Mouse (Mus musculus) left cerebral cortex, postnatal 14 days (tissue): Measurements from ENCODE around the gene Col9a2. TPM values are rescaled to one million over a fixed set of nuclear protein-coding genes. Genes with fewer than 3 reads are reported as not detected.

Source experiments
- DNase-seq, 2 experiments: peaks; one replicate each; pipeline ENCODE4 v3.0.0; 2021 to 2022; ENCODE audit warnings: low spot score in 2 of 2, mixed read lengths in 1 of 2
- intact Hi-C: fragments of 180-260 bp; cut with DNase I; formaldehyde crosslinking; loops from one replicate; pipeline ENCODE4 v1.15.1; 2025
- total RNA-seq, 2 experiments: library from RNA; stranded (reverse); gene quantifications; 2 replicates each; pipeline ENCODE4 v1.2.3; 2021

Col9a2 gene
- total RNA-seq, 2 experiments from 2014 or later: 10.2 to 12.7 TPM

DNA sequence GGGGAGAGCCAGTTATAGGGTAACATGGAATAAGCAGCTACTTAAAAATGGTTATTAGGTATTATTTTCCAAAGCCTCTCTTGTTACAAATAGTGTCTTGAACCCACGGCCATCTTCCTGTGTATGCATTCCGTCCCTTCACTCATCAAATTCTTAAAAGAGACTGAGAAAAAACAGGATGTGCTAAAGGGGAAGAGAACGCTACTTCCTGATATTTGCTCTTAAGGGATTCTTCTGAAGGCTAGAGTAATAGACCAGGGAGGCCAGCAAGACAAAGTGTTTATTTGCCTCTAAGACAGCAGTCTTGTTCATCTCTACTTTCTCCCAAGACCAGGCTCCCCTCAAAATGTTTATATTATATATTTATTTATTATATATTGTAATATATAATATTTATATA is 20.9 kb upstream of the Col9a2 start:
- intact Hi-C loops: no loop called here
- DNase-seq: no peak

DNA sequence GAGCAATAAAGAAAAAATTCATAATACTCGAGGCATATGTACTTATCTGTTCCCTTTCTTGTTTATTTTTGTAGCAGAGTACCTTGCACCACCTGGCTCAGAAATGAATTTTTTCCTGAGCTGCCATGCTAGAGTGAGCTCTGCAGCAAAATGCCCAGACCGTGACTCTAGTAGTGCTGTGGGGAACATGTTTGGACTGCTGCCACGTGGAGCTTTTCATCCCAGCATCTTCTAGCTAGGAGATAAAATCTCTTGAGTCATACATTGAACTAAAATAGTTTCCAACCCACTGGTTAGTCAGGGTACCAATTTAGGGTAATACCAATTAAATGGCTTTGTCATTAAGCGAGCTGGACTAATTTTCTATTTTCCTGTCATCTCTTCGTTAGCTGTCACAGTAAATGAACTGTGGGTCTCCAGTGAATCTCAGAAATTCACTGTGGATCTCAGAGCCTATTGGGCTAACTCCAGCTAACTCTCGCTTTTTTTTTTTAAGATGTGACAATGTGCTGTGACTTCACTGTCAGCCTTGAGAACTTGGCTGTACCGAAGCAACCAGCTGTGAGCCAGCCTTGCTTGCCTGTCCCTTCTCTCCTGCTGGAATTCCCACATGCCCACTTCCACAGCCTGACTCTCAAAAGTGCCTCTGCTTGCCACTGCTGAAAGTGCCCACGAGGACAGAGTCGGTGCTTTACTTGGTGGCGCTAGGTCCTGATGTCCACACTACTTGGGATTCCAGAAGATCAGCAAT is 19.0 kb upstream of the Col9a2 start:
- DNase-seq: peak in 1 of 2 experiments; percentile 53
- intact Hi-C loops: loop anchor here (10.0 kb wide), 1 partner anchor 215 kb away; no protein-coding TSS in a partner anchor

DNA sequence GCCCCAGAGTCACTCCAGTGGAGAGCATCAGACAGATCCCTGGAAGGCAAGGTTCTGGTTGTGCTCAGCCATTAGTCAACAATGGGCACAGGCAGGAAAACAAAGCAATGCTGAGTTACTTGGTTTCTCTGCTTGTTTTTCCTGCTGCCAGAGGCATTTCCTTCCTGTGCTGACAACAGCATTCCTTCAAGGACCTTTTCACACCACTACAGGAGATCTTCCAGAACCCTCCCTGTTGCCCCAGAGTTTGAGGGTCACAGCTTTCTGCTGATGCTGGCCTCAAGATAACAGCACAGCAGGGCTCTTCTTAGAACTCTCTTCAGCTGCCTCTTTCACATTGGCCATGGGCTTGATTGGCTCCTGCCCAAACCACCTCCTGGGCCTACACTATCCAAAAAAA is 17.3 kb upstream of the Col9a2 start:
- no peak for DNase-seq
- intact Hi-C loops: loop anchor here (10.0 kb wide), 1 partner anchor 213 kb away; no protein-coding TSS in a partner anchor

DNA sequence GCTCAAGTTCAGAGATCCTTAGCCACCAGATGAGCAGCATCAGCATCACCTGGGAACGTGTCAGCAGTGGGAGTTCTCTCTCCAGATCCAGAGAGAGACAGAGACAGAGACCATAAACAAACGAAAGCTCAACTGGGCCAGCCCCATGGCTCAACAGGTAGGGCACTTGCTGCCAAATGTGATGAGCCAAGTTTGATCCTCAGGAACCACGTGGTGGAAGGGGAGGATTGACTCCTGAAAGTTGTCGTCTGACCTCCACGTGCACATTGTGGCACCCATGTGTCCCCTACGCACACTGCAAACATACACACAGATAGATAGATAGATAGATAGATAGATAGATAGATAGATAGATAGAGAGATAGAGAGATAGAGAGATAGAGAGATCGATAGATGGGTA is 15.7 kb upstream of the Col9a2 start:
- DNase-seq: no peak
- intact Hi-C loops: loop anchor here (10.0 kb wide), 1 partner anchor 211 kb away; no protein-coding TSS in a partner anchor

GRCm38 (mm10) chr4:121023941-121024340 is 15.2 kb upstream of the Col9a2 start:
- no peak for DNase-seq
- intact Hi-C loops: loop anchor here (10.0 kb wide), 1 partner anchor 211 kb away; no protein-coding TSS in a partner anchor

- intact Hi-C loops: loop anchor here (10.0 kb wide), 1 partner anchor 209 kb away; no protein-coding TSS in a partner anchor
- DNase-seq: no peak
Observed at GRCm38 (mm10) chr4:121025681-121026080, 13.5 kb upstream of the Col9a2 start.

DNA sequence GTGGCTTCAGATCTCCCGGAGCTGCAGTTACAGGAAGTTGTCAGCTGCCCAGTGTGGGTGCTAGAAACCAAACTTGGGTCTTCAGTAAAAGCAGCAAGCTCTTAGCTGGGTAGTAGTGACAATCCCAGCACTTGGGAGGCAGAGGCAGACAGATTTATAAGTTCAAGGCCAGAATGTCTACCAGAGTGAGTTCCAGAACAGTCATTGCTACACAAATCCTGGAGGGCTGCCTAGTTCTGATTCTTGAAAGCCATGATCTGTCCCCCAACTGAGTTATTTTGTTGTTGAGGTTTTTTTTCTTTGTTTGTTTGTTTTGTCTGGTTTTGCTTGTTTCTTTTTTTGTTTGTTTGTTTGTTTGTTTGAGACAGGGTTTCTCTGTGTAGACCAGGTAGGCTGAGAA is 11.0 kb upstream of the Col9a2 start:
- no peak for DNase-seq
- intact Hi-C loops: loop anchor here (2.0 to 10.0 kb wide), 2 partner anchors 39 to 207 kb away; no protein-coding TSS in a partner anchor

DNA sequence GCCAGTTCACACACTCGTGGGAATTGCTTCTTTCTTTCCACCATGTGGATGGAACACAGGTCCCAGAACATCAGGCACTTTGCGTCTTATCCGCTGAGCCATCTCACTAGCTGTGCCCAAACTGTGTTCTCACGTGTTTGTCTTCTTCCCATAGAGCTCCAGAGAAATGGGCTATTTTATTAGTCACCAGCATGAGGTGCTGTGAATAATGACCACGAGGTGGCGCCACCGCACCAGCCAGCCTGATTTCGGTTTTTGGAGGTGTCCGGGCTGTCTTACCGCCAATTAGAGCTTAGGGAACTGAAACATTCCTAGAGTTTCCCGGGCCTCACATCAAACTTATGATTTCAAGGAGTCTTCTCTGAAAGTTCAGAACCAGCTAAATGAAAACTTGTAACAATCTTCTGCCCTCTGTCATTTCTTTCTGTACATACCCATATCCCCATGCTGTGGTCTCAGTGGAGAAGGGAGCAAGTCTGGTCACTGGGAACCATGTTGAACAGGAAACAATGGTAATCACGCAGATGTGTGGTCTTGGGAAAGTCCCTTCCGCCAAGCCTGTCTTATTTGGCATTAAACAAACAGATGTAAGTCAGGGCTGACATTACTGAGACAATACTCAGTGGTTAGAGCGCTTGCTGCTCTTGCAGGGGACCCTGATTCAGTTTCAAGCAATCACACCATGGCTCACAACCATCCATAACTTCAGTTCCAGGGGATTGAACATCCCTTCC is 10.4 kb upstream of the Col9a2 start:
- peak; percentile 58 to 64 for DNase-seq
- intact Hi-C loops: loop anchor here (2.0 to 10.0 kb wide), 2 partner anchors 40 to 206 kb away; no protein-coding TSS in a partner anchor

GRCm38 (mm10) chr4:121029632-121030031 is 9.6 kb upstream of the Col9a2 start:
- intact Hi-C loops: loop anchor here (2.0 to 10.0 kb wide), 2 partner anchors 41 to 205 kb away; no protein-coding TSS in a partner anchor
- no peak for DNase-seq

DNA sequence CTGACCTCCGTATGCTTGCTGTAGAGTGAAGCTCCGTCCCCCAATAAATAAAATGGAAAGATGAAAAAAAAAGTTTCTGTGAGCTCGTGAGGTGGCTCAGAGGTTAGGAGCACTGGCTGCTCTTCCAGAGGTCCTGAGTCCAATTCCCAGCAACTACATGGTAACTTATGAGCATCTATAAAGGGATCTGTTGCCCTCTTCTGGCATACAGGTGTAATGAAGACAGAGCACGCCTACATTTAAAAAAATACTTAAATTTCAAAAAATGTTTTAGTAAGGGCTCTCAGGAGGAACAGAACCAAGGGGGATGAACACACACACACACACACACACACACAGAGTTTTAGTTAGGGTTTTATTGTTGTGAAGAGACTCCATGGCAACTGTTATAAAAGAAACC is 7.7 kb upstream of the Col9a2 start:
- DNase-seq: no peak
- intact Hi-C loops: no loop called here

- intact Hi-C loops: no loop called here
- no peak for DNase-seq
Observed at GRCm38 (mm10) chr4:121033006-121033405, 6.2 kb upstream of the Col9a2 start.

- no peak for DNase-seq
- intact Hi-C loops: no loop called here
Observed at GRCm38 (mm10) chr4:121040323-121040722, 1.1 kb downstream of the Col9a2 start.

DNA sequence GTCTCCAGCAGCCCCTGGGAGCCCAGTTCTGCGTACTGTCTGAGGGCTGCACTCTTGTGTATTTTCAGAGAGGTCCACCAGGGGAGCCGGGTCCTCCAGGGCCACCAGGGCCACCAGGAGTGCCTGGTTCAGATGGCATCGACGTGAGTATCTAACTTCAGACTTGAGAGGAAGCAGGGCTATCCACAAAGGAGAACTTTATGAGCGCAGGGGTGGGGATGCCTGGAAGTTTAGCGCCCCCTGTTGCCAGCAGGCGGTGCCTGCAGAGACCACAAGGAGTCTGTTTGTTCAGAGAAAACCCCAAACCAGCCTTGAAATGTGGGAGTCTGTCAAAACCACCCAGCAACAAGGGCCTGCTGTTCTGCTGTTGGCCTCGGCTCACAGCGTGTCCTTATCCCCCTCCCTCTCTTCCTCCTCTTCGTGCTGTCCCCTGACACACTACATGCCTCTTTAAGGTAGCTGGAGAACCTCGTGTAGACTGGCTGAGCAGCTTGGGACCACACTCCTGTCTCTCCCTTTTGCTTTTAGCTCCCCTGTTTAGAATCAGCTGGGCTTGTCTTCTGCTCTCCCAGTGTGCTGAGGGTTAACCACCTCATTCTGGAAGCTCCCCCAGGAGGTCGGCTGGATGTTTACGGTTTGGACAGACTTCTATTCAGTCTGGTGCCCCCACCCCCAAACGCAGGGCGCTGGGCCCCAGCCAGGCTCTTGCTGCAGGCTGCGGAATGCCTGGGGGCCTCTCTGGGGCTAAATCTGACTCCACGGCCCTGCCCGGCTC is 1.9 kb downstream of the Col9a2 start:
- intact Hi-C loops: no loop called here
- DNase-seq: peak; percentile 74 to 91

GRCm38 (mm10) chr4:121042472-121042871 is 3.3 kb downstream of the Col9a2 start:
- DNase-seq: no peak
- intact Hi-C loops: no loop called here

DNA sequence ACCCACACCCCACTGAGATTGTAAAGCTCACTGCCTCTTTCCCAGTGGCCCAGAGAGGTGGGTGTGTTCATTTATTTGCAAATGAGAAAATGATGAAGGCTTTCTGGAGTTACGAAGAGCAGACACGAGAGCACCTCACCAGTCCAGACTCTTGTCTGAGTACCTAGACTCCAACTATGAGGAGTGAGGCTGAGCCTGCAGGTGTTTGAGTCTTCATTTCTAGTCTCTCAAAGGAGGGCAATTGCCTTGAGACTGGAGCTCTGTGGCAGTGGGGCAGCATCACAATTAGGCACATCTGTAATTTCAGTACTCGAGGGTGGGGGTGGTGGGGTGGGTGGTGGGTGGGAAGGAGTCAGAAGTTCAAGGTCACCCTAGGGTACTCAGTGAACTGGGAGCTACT is 3.8 kb downstream of the Col9a2 start:
- DNase-seq: no peak
- intact Hi-C loops: no loop called here

- intact Hi-C loops: no loop called here
- DNase-seq: no peak
Observed at GRCm38 (mm10) chr4:121051863-121052262, 12.7 kb downstream of the Col9a2 start.

GRCm38 (mm10) chr4:121052454-121053323 is 13.5 kb downstream of the Col9a2 start:
- intact Hi-C loops: no loop called here
- DNase-seq: peak in 1 of 2 experiments; percentile 37

DNA sequence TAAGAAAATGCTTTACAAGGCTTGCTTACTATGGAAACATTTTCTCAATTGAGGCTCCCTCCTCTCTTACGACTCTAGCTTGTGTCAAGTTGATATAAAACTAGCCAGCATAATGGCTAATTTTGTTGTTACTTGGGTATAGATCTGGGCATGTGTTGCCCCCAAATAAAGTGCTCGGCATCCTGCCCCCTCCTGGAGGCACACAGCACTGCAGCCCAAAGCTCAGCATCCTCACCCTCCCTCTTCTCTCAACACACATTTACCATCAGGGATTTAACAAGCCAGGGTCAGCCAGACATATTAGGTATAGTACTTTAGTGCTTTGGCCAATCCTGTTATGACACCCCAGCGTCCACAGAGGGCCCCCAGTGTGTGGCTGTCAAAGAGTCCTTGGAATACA is 17.2 kb downstream of the Col9a2 start:
- no peak for DNase-seq
- intact Hi-C loops: no loop called here

DNA sequence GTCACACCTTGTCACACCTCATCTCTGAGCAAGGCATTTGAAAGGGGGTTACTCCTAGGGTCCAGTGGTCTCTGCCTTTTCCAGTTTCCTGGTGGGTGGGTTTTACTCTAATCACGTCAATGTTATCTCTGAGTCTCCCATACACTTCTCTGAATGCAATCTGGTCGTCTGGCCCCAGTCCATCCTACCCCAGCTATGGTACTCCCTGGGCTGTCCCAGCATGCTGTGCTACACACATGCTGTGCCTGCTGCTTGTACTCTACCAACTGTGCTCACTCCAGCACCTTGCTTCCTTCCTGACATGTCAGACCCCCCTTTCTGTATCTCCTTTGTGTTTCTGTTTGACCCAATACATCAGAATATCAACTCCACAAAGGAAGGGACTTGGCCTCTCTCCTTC is 17.8 kb downstream of the Col9a2 start:
- intact Hi-C loops: no loop called here
- DNase-seq: no peak
